Mouse (Mus musculus) liver, postnatal 0 days (tissue): ENCODE measurements around the gene Mbnl2.

Source experiments
- CTCF ChIP-seq: sonication (generic); IDR thresholded peaks from 2 replicates; pipeline ENCODE4 v1.5.1; 2016; ENCODE audit warnings: antibody characterized with exemption, low read depth
- EP300 ChIP-seq: IDR thresholded peaks from 2 replicates; pipeline ENCODE4 v1.6.1; 2016; ENCODE audit warnings: antibody characterized with exemption, low read depth, mild to moderate bottlenecking

DNA sequence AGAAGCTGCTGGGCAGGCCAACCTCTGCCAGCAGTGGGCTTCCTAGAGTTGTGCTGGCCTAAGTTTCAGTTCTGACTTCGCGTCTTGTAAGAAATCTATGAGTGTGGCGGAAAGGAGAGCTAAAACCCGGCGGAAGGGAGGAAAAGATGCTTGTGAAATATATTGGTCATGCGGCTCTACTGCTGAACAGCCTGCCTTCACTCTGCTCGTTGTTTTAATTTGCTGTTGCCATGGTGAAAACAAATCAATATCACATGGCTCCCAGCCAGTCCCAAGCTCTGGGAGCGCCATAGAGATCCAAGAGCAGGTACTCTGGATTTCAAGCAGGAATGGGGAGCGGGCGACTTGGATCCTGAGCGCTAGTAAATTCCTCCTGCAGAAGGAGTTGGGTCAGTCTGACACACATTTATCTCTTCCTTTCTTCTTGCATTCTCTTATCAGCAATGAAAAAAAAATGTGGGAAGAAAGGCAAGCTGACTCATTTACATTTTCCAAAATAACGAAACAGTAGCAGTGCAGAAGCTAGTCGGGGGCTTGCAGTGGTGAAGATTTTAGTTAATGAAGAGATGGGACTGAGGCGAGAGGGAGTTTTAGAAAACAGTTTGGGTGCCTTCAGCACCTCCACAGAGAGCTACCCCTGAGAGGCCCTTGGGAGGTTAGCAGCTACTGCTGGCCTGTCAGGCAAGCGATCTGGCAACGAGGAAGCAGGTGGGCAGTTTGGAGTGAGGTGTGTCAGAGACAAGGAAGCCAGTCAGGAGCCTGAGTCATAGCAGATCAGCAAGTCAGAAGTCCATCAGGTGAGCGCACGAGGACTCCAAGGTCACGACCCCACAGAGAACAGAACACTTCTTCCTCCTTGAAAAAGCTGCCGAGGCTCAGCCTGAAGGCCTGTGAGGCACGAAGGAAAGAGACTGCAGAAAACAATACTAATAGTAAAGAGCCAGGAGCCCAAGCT, 3.1 kb downstream of the Mbnl2 start:
- no peak for TF ChIP-seq CTCF
- TF ChIP-seq EP300: peak; percentile 22; the same call in 1 of the 2 replicates
